Mouse (Mus musculus): ENCODE results near the gene Zfp335.

Zfp335 gene

GRCm38 (mm10) chr2:164924100-164924857, 12.7 kb upstream of the Zfp335 start:
- DNase-seq (ENCODE audit: low spot score) = peak; percentile 86

- DNase-seq (ENCODE audit: low spot score) = no peak
These were observed 11.7 kb upstream of the Zfp335 start for GRCm38 (mm10) chr2:164923291-164923690.

GRCm38 (mm10) chr2:164921984-164922383, 10.4 kb upstream of the Zfp335 start:
- no peak for DNase-seq (ENCODE audit: low spot score)

GRCm38 (mm10) chr2:164918325-164918724, 6.8 kb upstream of the Zfp335 start:
- no peak for DNase-seq (ENCODE audit: low spot score)

- DNase-seq (ENCODE audit: low spot score) = no peak
These were observed 5.8 kb upstream of the Zfp335 start for GRCm38 (mm10) chr2:164917371-164917770.

GRCm38 (mm10) chr2:164916820-164917219, 5.3 kb upstream of the Zfp335 start:
- no peak for DNase-seq (ENCODE audit: low spot score)

- peak; percentile 62 for DNase-seq (ENCODE audit: low spot score)
These were observed 1.9 kb upstream of the Zfp335 start for GRCm38 (mm10) chr2:164913428-164913786.

- DNase-seq (ENCODE audit: low spot score) = no peak
These were observed 1.3 kb upstream of the Zfp335 start for GRCm38 (mm10) chr2:164912749-164913427.

- DNase-seq (ENCODE audit: low spot score) = no peak
These were observed 594 bp upstream of the Zfp335 start for GRCm38 (mm10) chr2:164912151-164912550.

GRCm38 (mm10) chr2:164910360-164911061, 1.0 kb downstream of the Zfp335 start:
- no peak for DNase-seq (ENCODE audit: low spot score)

GRCm38 (mm10) chr2:164909542-164909941, 2.0 kb downstream of the Zfp335 start:
- DNase-seq (ENCODE audit: low spot score) = peak; percentile 35

- DNase-seq (ENCODE audit: low spot score) = no peak
These were observed 2.5 kb downstream of the Zfp335 start for GRCm38 (mm10) chr2:164909100-164909499.

GRCm38 (mm10) chr2:164908011-164908410, 3.5 kb downstream of the Zfp335 start:
- no peak for DNase-seq (ENCODE audit: low spot score)

GRCm38 (mm10) chr2:164907511-164907910, 4.0 kb downstream of the Zfp335 start:
- DNase-seq (ENCODE audit: low spot score) = no peak

GRCm38 (mm10) chr2:164906071-164906470, 5.5 kb downstream of the Zfp335 start:
- no peak for DNase-seq (ENCODE audit: low spot score)

GRCm38 (mm10) chr2:164903496-164903895, 8.1 kb downstream of the Zfp335 start:
- no peak for DNase-seq (ENCODE audit: low spot score)

GRCm38 (mm10) chr2:164901380-164901779, 10.2 kb downstream of the Zfp335 start:
- no peak for DNase-seq (ENCODE audit: low spot score)

- DNase-seq (ENCODE audit: low spot score) = no peak
These were observed 11.7 kb downstream of the Zfp335 start for GRCm38 (mm10) chr2:164899723-164900459.

- DNase-seq (ENCODE audit: low spot score) = no peak
These were observed 12.5 kb downstream of the Zfp335 start for GRCm38 (mm10) chr2:164899034-164899433.

GRCm38 (mm10) chr2:164898008-164898407, 13.5 kb downstream of the Zfp335 start:
- no peak for DNase-seq (ENCODE audit: low spot score)

GRCm38 (mm10) chr2:164895885-164896284, 15.7 kb downstream of the Zfp335 start:
- DNase-seq (ENCODE audit: low spot score) = no peak

GRCm38 (mm10) chr2:164894644-164895043, 16.9 kb downstream of the Zfp335 start:
- DNase-seq (ENCODE audit: low spot score) = no peak

All from urinary bladder, postnatal 14 days (tissue).